Mouse (Mus musculus) kidney, adult 2 months (tissue): Measurements from ENCODE around the gene Abcc6. TPM values are rescaled to one million over a fixed set of nuclear protein-coding genes. Genes with fewer than 3 reads are reported as not detected.

Experiments
- DNase-seq: peaks from one replicate; pipeline ENCODE4 v3.0.0; 2021
- H3K27ac ChIP-seq: fragments of 200-500 bp; 2 replicates; pipeline ENCODE4 v1.5.1; 2012; ENCODE audit warnings: low read depth, low read length, control low read depth, inconsistent platforms; ENCODE audit not compliant: insufficient read depth
- H3K27me3 ChIP-seq: fragments of 200-500 bp; replicated peaks from 2 replicates; pipeline ENCODE4 v1.6.1; 2012; ENCODE audit warnings: mild to moderate bottlenecking, moderate library complexity, low read length, inconsistent platforms; ENCODE audit not compliant: control insufficient read depth, insufficient read depth
- H3K36me3 ChIP-seq: fragments of 200-500 bp; 2 replicates; pipeline ENCODE4 v1.6.1; 2012; ENCODE audit warnings: mild to moderate bottlenecking, moderate library complexity, low read length, inconsistent platforms; ENCODE audit not compliant: control insufficient read depth, insufficient read depth
- H3K4me1 ChIP-seq: fragments of 200-500 bp; 2 replicates; pipeline ENCODE4 v1.6.1; 2011; ENCODE audit warnings: low read length; ENCODE audit not compliant: control insufficient read depth, insufficient read depth
- H3K4me3 ChIP-seq: fragments of 200-500 bp; 2 replicates; pipeline ENCODE4 v1.5.1; 2011; ENCODE audit warnings: mild to moderate bottlenecking, low read depth, low read length, control low read depth; ENCODE audit not compliant: insufficient read depth
- CTCF ChIP-seq: fragments of 200-500 bp; conservative IDR thresholded peaks from 2 replicates; pipeline ENCODE4 v1.5.1; 2011; ENCODE audit warnings: low read depth, mild to moderate bottlenecking, control low read depth, low read length, moderate library complexity, mixed read lengths; ENCODE audit not compliant: insufficient read depth, insufficient read length
- POLR2A ChIP-seq: fragments of 200-500 bp; IDR thresholded peaks from one replicate; pipeline ENCODE4 v1.6.1; 2011; ENCODE audit warnings: low read depth, low read length, control low read depth
- WGBS: fragments of 180-500 bp; shearing (Covaris S2); methylation state at CpG from one replicate; pipeline ENCODE4 v1.1.7; 2018; 5-methylcytosine and 5-hydroxymethylcytosine counted together
- polyA plus RNA-seq: library from polyadenylated mRNA; depleted of rRNA; stranded (reverse); fragments of >200 nt; gene quantifications from 2 replicates; pipeline ENCODE4 v1.2.3, GENCODE M21; 2012; rRNA removed

The Abcc6 gene
- polyA plus RNA-seq, 1 experiment, result 13.2 TPM

- TF ChIP-seq CTCF, result no peak
- no peak for TF ChIP-seq POLR2A
- Histone ChIP-seq H3K27ac (peak overlapping the region; percentile 82), H3K27me3 (no peaks in the 10 kb centered on the region), H3K36me3 (no peaks in the 10 kb centered on the region), H3K4me1 (peaks cover 4% of the 10 kb centered on the region; the same call in 1 of the 2 replicates), H3K4me3 (no peak overlapping the region)
- DNase-seq, result no peak
- 73% methylated on average over 12 of the region's 12 CpGs for WGBS
These were observed 108.0 kb downstream of the Abcc6 start for GRCm38 (mm10) chr7:45921950-45922600.

- Histone ChIP-seq H3K4me3 (peak within 1 kb of the TSS; percentile 57), H3K4me1 (peaks cover 6% of the 10 kb centered on the region; the same call in 1 of the 2 replicates), H3K36me3 (no peaks in the 10 kb centered on the region), H3K27me3 (no peaks in the 10 kb centered on the region), H3K27ac (peak within 1 kb of the TSS; percentile 82)
- 23% methylated on average over 9 of the region's 9 CpGs for WGBS
- TF ChIP-seq POLR2A, result no peak
- no peak for TF ChIP-seq CTCF
- DNase-seq, result peak; percentile 43
These were observed 108.9 kb downstream of the Abcc6 start, which contains the start of gene Emp3 for GRCm38 (mm10) chr7:45921242-45921621. Emp3 (minus strand) TSS chr7:45921404.

GRCm38 (mm10) chr7:45920583-45921241, 109.4 kb downstream of the Abcc6 start:
- DNase-seq, result no peak
- no peak for TF ChIP-seq CTCF
- TF ChIP-seq POLR2A, result no peak
- Histone ChIP-seq H3K4me3 (peak overlapping the region; percentile 57), H3K27ac (peak overlapping the region; percentile 37), H3K27me3 (no peaks in the 10 kb centered on the region), H3K4me1 (peaks cover 6% of the 10 kb centered on the region; the same call in 1 of the 2 replicates), H3K36me3 (no peaks in the 10 kb centered on the region)
- WGBS, result 22% methylated on average over 9 of the region's 9 CpGs

GRCm38 (mm10) chr7:45919761-45920160, 110.3 kb downstream of the Abcc6 start:
- Histone ChIP-seq H3K27me3 (no peaks in the 10 kb centered on the region), H3K4me3 (no peak overlapping the region), H3K4me1 (peaks cover 6% of the 10 kb centered on the region; the same call in 1 of the 2 replicates), H3K27ac (no peak overlapping the region), H3K36me3 (no peaks in the 10 kb centered on the region)
- 72% methylated on average over 4 of the region's 4 CpGs for WGBS
- TF ChIP-seq POLR2A, result no peak
- TF ChIP-seq CTCF, result no peak
- no peak for DNase-seq

- Histone ChIP-seq H3K4me3 (no peak overlapping the region), H3K27me3 (no peaks in the 10 kb centered on the region), H3K4me1 (peaks cover 6% of the 10 kb centered on the region; the same call in 1 of the 2 replicates), H3K36me3 (no peaks in the 10 kb centered on the region), H3K27ac (no peak overlapping the region)
- DNase-seq, result no peak
- 79% methylated on average over 14 of the region's 14 CpGs for WGBS
- TF ChIP-seq CTCF (peak; percentile 52), POLR2A (no peak)
These were observed 110.9 kb downstream of the Abcc6 start for GRCm38 (mm10) chr7:45919083-45919671.

GRCm38 (mm10) chr7:45917926-45918325, 112.2 kb downstream of the Abcc6 start:
- Histone ChIP-seq H3K36me3 (no peaks in the 10 kb centered on the region), H3K4me1 (peaks cover 6% of the 10 kb centered on the region; the same call in 1 of the 2 replicates), H3K4me3 (no peak overlapping the region), H3K27ac (no peak overlapping the region), H3K27me3 (no peaks in the 10 kb centered on the region)
- WGBS, result 77% methylated on average over 15 of the region's 15 CpGs
- DNase-seq, result no peak
- TF ChIP-seq CTCF, result no peak
- TF ChIP-seq POLR2A, result no peak

Other genes with a start within 250 kb of the Abcc6 start
- gene Lmtk3, start 246.6 kb downstream of the Abcc6 start, polyA plus RNA-seq, result 5.7 and 7.3 TPM in 2 replicates
- 4.2 and 6.1 TPM in 2 replicates for gene Sult2b1, start 245.6 kb downstream of the Abcc6 start, polyA plus RNA-seq
- 43.3 and 44.7 TPM in 2 replicates for gene Cyth2, start 215.7 kb downstream of the Abcc6 start, polyA plus RNA-seq
- gene Kcnj14, start 205.5 kb downstream of the Abcc6 start, polyA plus RNA-seq, result 0.28 and 0.31 TPM in 2 replicates
- gene Grwd1, start 199.4 kb downstream of the Abcc6 start, polyA plus RNA-seq, result 12.3 and 12.9 TPM in 2 replicates
- gene Kdelr1, start 157.5 kb downstream of the Abcc6 start, polyA plus RNA-seq, result 331 and 358 TPM in 2 replicates
- 0.45 and 0.50 TPM in 2 replicates for gene Grin2d, start 151.9 kb downstream of the Abcc6 start, polyA plus RNA-seq
- gene Syngr4, start 133.6 kb downstream of the Abcc6 start, polyA plus RNA-seq, result 0.19 and 0.50 TPM in 2 replicates
- 123 and 143 TPM in 2 replicates for gene Tmem143, start 133.4 kb downstream of the Abcc6 start, polyA plus RNA-seq
- 62.1 and 65.4 TPM in 2 replicates for gene Emp3, start 108.9 kb downstream of the Abcc6 start, polyA plus RNA-seq
- gene Ccdc114, start 106.2 kb downstream of the Abcc6 start, polyA plus RNA-seq, result 8.6 and 8.9 TPM in 2 replicates
- gene Nomo1, start 3.4 kb upstream of the Abcc6 start, polyA plus RNA-seq, result 36.4 and 36.8 TPM in 2 replicates
- 0.90 and 1.7 TPM in 2 replicates for gene Kcnj11, start 70.5 kb upstream of the Abcc6 start, polyA plus RNA-seq
- gene Abcc8, start 149.7 kb upstream of the Abcc6 start, polyA plus RNA-seq, result 0.30 and 0.64 TPM in 2 replicates
- gene Ush1c, start 208.2 kb upstream of the Abcc6 start, polyA plus RNA-seq, result 50.8 and 52.4 TPM in 2 replicates
- 0.04 and 0.06 TPM in 2 replicates for gene Otog, start 210.7 kb upstream of the Abcc6 start, polyA plus RNA-seq